Mouse (Mus musculus): Measurements from ENCODE around the gene Lzts3.

Lzts3 gene

DNA sequence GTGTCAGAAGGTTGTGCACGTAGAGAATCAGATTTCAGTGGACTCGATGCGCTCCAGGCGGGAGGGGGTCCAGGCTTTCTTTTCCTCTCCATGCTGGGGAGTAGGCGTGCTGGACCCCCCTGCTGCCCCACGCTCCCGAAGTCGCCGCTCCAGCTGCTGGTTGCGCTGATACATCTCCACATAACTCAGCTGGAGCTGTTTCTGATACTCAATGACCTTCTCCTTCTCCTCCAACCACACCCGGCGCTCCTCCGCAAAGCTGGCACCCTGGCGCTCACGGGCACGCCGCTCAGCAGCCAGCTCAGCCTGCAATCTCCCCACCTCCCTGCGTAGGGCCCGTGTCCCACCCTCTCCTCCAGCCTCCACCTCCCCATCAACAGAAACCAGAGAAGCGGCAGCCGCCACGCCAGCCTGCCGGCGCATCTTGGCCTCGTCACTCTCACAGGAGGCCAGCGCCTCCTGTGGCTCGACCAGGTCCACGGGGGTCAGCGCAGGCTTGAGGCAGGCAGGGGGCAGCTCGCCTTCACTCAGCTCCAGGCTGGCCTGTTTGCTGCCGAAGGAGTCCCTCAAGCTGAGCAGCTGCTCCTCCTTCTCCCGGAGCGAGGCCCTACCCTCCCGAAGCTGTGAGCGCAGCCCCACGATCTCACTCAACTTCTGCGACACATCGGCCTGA, 7.7 kb downstream of the Lzts3 start:
- peak; percentile 67 to 73 for DNase-seq

DNA sequence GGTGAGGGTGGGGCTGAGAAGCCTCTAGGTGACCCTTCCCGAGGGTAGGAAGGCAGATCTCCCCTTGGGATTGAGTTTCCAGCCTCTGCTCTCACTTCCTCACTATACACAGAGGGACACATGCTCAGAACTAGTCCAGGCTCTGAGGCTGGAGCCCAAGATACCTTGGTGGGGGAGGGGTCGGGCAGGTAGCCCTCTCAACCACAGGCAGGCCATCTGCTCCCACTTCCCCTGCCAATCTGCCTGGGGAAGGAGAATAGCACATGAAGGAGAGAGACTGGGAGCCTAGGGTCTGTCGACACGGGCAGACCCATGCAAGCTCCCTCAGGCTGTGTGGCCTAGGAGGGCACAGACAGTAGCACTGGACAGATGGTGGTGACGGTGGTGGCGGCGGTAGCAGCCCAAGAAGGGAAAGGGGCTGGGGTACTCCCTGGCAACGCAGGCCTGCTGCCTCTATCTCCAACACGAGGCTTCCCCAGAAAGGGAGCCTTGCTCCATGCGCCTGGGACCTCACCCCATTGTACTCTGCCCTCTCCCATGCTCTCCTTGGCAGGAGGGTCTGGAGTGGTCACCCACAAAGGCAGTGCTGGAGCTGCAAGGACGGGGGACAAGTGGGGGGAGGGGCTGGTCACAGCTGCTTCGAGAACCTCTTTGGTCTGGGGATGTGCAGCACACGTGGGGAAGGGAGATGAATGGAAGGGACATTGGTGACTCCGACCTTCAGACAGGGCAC, 8.4 kb downstream of the Lzts3 start:
- DNase-seq, result peak; percentile 93 to 94

DNA sequence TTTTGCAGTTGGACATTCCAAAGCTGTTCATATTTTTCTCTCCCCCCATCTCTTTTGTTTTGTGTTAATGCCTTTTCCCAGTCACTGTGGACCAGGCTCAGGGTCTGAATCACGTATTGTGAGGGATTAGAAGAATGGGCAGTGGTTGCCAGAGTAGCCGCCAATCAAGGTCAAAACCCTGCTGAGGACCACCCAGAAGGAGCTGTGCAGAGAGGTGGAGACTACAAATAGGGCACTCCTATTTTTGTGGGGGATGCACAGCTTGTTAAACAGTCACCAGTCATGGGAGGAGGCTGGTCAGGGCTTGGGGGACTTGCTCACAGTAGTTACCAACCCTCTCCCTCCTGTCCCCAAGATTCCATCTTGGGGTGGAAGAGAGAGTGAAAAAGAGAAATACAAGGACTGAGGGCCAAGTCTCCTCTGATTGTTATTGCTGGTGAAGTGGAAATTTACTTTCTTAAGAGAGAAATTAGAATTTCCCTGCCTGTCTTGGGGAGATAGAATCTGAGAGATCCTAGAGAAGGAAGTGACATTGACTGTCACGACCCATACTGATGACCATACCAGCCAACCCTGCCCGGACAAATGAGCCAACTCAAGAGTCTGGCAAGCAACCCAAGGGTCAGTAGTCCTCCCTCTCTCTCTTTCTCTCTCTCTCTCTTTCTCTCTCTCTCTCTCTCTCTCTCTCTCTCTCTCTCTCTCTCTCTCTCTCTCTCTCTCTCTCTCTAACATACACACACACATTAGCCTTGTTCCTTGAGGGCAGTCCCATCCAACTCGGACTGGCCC, 9.5 kb downstream of the Lzts3 start:
- no peak for DNase-seq

DNA sequence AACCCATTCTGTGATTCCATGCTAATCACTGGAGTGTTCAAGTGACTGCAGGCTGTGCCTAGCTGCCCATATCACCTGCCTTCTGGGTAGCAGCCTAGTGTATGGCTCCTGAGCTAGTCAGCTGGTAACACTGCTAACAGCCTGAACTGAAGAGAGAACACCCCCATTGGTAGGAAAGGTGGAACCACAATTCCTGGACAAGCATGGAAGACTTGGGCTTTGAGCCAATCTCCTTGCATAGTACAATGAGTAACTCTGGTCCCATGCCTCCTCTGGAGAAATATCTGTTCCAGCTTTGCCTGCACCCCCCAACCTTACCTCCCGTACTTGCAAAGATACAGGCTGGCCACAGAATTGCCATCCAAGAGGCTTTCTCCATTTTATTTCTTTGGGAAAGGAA, 10.2 kb downstream of the Lzts3 start:
- DNase-seq, result peak; percentile 28 to 41

DNA sequence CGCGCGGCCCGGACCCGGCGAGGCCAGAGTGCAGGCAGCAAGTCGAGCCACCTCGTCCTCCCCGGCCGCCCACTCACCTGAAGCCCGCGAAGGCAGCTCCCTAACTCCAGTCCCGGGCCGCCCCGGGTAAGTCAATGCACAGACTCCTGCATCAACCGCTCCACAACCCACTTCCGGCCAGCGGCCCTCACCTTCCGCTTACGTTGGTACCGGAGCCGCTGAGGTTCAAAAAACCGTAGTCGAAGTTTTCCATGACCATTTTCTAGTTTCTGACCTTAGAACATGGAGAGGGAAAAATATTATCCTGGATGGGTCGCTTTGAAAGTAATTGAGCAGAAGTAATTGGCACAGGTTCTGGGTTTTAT, 12.8 kb downstream of the Lzts3 start, which contains the start of the genes Fastkd5 and Ubox5:
Gene Fastkd5 (minus strand): TSS at position 189 of the 365 bp plus-strand sequence.
Gene Ubox5 (minus strand): TSS at position 200 of the 365 bp plus-strand sequence.
- peak; percentile 95 to 96 for DNase-seq

DNA sequence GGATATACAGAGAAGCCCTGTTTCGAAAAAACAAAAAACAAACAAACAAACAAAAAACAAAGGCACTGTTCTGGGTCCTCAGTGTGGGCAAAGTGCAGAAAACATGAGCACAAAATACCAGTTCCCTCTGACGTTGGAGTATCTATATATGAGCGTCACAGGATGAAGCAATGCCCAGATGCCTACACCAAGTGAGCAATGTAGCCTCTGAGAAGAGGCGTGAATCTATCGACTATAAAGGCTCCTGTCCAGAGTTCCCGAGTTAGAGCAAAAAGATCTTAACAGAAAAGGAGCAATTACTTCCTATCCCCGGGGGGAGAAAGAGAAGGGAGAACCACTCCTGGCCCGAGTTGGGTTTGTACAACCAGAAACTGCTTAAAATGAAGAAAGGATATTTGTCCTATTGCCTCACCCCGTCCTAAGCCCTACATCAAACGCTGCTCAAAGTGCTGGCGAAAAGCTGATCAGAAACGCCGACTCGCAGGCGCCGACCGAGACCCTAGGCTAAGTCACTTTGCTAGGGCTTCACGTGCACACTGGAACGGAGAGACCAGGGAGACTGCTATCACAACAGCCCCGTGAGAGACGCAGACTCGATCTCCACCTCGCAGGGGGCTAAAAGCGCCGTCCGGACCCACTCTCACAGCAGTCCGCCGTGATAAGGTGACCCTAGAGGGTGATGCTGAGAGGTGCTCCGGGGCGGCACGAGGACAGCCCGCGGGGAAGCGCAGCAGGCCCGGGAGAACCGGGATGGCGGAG, 13.3 kb downstream of the Lzts3 start:
- no peak for DNase-seq

DNA sequence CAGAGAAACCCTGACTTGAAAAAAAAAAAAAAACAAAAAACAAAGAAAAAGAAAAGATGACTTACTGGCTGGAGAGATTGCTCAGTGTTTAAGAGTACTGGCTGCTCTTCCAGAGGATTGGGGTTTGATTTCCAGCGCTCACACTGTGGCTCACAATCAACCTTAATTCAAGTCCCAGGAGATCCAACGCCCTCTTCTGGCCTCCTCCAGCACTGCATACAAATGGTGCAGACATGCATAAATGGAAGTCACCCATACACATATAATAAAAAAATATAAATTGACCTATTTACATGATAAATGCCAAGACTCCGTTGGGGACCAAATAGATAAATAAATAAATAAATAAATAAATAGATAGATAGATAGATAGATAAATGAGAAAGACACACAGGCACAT, 14.2 kb downstream of the Lzts3 start:
- peak in 1 of 2 experiments; percentile 33 for DNase-seq

DNA sequence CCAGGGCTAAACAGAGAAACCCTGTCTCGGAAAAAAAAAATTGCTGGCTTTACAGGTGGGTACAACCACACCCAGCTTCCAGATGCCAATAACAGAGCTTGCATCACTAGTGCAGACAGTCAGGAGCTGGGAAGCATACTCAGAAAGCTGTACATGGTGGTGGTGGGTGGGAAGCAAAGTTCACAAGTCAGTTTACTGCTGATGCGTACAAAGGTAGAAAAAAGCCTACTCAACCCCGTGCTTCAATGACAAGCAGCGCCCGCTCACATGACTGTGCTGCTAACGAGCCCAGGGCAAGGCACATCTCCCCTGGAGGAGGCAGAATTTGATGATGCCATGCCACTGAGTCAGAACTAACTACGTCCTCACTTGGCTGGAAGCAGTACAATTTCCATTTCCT, 23.6 kb downstream of the Lzts3 start:
- DNase-seq, result no peak

DNA sequence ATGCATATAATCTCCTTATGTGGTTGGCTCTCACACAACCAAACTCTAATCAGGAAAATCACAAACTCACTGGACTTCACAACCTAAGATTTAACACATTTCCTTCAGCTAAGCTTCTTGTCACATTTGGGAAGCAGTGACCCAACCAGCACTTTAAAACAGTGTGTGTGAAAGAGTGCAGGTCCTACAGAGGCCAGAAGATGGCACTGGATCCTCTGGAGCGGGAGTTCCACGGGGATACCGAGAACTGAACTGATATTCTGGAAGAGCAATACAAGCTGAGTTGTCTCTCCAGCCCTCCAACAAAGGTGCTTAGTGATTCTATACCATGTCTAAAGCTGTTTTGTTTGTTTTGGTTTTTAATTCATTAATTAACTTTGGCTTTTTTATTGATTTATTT, 29.5 kb downstream of the Lzts3 start:
- peak; percentile 37 to 67 for DNase-seq

DNA sequence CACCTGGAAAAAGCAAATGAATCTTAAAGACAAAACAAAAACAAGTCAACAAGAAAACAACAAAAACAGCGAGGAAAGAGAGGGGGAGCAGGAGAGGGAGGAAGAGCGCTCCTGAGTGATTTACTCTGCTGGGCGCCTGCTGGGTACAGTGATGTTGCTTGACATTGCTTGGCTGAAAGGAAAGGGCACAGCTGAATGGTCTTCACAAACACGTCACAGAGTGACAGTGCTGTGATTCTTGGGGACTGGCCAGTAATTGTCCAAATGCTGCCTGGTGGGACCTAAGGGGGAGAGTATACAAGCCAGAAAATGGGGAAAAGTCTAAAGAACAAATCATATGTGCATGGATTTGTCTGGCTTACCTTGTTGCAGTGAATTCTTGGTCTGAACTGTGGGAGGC, 40.4 kb downstream of the Lzts3 start:
- DNase-seq, result no peak

DNA sequence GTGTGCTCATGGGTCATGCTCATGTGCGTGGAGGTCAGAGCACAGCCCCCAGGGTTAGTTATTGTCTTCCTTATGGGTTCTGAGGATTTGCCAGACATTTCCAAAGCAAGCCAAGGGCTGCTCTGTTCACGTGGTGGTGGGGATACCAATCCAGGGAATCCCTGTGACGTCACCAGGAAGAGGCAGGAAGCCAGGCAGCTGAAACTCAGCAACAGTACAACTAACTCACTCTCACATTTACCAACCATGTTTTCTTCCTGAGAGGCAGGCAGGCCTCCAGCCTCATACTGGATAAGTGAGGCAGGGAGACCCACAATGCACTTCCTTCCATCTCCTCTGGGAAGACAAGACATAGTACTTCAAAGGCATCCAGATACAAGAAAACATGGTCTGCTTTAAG, 44.2 kb downstream of the Lzts3 start:
- no peak for DNase-seq

DNA sequence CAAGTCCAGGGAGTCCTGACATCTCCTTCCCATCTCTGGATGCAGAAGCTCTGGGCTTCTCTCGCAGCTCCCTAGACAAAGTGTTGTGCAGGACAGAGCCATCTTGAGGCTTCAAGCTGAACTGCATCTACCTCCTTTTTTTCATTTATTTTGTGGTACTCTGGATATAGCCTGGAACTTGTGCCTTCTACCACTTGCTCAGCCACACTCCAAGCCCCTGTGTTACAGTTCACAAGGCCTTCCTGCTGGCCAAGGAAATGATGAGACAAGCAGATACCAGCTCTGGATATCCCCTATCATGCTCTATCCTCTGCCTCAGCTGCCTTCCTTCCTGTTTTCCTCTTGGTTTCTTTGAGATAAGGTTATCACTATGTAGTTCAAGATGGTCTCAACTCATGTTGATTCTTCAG, 45.0 kb downstream of the Lzts3 start:
- DNase-seq, result peak; percentile 42 to 59

DNA sequence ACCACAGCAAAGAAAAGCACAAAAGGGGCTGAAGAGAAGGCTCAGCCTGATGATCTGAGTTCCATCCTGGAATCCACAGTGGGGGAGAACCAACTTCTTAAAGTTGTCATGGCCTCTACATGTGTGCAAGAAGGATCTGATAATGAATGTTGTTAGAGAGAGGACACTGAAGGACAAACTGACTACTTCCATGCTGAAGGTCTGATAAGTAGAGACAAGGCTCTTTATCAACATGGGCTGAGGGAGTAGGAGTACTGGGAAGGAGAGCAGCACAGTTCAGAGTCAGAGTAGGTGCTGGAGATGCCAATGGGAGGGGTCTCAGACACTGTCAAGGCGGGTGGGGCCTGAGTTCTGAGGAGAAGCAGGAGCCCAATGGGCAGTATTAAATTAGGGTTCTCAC, 47.0 kb downstream of the Lzts3 start:
- no peak for DNase-seq

DNA sequence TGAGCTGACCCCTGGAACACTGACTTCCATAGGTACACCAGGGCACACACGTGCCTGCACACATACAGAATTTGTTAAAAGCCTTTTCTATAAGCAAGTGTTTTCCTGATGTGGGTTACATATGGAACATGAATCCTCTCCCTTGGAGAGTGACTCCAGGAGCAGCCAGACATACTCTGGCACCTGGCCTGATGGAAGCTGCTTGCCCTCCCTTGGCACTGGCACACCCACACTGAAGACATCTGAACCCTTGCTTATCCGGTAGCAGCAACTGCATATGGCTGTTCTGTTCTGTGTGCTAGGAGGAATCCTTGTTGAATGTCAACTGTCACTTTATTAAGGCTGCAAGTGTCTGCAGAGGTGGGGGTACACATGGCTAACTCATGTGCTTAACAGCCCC, 51.6 kb downstream of the Lzts3 start:
- DNase-seq, result no peak

DNA sequence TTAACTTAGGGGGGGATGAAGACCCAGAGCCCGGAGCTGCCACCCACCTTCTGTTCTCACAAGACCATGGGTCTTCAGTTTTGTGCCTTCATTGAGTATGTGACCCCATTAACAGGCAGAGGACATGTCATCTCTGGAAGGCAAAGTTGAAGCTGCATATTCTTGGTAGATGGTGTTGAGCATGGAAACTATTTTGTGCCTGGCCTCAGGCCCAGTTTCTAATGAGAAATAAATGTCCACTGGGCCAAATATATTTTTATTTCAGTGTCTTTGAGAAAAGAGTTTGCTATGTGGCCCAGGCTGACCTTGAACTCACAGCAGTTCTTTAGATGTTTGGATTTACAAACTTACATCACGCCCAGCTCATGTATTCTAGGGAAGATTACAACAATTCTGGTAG, 52.8 kb downstream of the Lzts3 start:
- no peak for DNase-seq

DNA sequence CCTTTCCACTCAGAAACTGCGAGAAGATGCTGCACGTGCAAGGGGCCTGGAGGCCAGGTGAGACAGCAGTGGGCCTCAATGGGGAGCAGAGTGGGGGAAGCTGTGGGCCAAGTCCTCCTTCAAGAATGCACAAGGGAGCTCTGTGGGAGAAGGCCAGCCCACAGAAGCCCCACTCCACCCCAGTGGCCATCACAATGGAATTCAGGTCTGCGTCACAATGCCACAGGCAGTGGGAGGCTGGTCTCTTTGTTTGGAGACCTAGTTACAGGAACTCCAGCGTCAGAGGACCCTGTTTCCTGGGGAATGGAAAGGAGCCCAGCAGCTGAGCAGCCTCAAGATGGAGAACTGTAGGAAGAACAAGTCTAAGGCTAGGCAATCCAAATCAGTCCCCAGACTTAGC, 53.4 kb downstream of the Lzts3 start:
- no peak for DNase-seq

DNA sequence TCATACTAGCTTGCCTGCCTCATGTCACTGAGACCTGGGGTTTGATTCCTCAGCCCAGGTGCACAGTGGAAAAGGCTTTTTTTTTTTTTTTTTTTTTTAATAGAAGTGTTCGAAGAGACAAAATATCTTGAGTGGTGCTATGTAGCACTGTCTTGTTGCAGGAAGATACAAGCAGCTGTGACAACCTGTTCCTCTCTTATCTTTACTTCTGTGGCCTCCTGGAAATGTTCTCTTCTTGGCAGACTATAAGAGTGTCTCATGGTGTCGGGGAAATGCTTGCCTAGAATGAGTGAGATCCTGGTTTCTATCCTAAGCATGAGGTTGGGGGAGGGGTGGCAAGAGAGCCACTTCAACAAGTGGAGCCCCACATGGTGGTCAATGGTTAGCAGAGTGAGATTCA, 54.2 kb downstream of the Lzts3 start:
- no peak for DNase-seq

DNA sequence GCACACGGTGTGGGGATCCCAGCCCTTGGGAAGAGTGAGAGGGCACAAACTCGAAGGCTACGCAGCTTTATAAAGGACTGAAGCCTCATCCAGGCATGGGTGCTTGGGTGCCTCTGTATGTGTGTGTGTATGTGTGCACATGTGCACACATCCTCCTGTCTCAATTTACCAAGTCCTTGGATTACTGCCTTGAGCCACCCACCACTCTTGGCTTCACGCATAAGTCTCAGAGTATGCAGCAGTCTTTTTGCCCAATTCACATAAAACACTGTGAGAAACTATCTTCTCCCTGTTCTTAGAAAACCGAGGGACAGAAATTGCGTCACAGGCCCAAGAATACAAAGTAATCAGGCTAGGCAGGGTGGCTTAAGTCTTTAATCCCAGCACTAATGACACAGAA, 56.6 kb downstream of the Lzts3 start:
- no peak for DNase-seq

DNA sequence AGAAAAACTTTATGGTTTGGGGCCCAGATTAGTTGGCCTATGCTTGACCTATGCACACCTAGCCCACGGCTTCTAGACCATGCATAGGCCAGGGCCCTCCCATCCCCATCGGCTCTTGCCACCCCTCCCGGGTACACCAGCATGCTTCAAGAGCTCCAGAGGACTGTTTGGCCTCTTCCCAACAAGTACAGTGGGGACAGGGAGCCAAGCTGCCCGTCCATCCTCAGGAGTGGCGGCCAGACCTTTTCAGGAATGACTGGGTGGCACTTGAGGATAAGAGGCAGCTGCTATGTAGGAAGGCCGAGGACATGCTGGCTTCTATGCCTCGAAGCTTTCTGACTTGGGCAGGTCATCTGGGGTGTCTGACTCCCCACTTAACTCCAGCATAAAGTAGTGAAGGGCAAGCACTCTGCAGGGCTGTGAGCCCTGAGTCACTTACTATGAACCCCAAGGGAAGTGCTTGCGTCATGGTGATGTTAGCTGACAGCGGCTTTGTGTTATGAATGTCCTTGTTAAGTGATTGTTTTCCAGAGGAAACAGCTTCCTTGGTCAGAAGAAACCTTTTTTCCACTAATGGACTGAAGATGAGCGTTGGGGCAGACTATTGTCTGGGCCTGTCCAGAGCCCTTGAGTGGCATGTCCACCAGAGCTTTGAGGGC, 58.6 kb downstream of the Lzts3 start:
- no peak for DNase-seq

Measured in cerebellum, postnatal 25 days (tissue).